Mouse (Mus musculus): ENCODE data around the gene Gm36245. TPM values are rescaled to one million over a fixed set of nuclear protein-coding genes. Genes with fewer than 3 reads are reported as not detected.
"Not testable (repeated sequence)": the region's sequence is repeated elsewhere in the genome, so short reads cannot be mapped to it uniquely, and the experiment has no call there.

The Gm36245 gene
- not detected in 2 replicates for polyA plus RNA-seq (2012; rRNA removed)

DNA sequence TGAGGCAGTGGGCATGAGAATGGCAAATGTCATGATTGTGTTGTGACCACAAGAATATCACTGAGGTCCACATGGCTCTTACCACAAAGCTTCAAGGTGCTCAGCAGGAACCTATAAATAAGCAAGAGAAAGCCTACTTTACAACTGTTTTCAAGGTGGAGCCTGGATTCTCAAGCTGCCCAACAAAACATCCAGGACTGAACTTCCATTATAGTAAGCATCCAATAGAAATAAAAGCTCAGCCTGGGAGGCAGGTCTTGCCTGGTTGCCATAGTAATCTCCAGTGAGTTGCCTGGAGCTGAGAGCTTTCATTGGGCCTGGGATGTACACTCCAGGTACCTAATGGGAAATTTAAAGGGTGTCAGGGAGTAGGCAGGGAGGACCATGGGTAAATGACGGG, at the start of gene Gm36245:
Gene Gm36245 (plus strand): TSS at position 301 of the 400 bp plus-strand sequence.
- DNase-seq (ENCODE audit: low spot score): no peak

DNA sequence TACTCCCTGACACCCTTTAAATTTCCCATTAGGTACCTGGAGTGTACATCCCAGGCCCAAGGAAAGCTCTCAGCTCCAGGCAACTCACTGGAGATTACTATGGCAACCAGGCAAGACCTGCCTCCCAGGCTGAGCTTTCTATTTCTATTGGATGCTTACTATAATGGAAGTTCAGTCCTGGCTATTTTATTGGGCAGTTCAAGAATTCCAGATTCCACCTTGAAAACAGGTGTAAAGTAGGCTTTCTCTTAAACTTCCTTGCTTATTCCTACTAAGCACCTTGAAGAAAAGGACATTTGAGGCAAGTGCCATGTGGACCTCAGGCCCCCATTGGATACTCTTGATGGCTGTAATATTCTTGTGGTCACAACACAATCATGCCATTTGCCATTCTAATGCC, 37.3 kb upstream of the Gm36245 start, which contains the start of gene 1700025B11Rik:
Gene 1700025B11Rik (minus strand): TSS at position 101 of the 400 bp plus-strand sequence.
- DNase-seq (ENCODE audit: low spot score): no peak

DNA sequence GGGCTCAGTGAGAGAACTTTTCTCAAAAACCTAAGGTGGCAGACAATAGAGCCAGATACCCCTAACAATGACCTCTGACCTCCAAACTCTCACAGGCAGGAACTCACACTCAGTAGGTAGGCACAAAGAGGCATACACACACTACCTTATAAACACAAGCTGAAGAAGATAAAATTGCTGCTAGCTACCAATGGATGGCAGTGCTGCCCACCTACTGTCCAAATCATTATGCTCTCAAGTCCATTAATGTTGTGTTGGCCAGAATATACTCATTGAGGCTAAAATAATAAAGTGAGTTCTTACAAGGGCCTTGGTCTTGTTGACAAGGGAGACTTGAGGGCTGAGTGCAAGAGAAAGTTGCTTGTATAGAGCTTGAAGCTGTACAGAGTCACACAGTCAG, 35.8 kb upstream of the Gm36245 start:
- DNase-seq (ENCODE audit: low spot score): no peak

DNA sequence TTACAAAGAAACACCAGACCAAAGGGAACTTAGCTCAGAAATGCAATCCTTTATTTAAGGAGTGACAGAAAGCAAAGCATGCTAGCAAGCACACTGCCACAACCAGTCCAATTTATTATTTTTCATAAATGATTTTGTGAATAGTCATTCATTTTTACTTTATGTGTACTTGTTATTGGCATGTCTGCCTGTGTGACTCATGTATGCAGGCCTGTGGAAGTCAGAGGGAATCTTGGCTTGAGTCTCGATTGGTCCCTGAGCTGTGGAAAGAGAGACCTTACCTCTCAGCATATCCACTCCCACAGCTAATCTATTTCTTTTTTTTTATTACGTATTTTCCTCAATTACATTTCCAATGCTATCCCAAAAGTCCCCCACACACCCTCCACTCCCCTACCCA, 20.3 kb upstream of the Gm36245 start:
- DNase-seq (ENCODE audit: low spot score): no peak

DNA sequence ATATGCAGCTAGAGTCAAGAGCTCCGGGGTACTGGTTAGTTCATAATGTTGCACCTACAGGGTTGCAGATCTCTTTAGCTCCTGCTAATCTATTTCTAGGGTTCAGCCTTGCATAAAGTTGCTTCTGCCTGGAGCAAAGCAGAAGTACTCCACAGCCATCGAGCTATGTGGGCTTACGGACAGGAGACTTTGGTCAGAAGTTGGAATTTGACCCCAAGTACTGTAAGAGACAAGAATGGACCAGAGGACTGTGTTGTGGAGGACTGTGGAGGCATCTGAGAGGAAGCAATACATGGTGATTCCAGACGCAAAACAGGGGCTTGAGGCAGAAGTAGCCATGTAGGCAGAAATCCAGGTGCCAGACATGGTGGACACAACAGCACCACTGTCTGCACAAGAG, 19.7 kb upstream of the Gm36245 start:
- DNase-seq (ENCODE audit: low spot score): no peak

DNA sequence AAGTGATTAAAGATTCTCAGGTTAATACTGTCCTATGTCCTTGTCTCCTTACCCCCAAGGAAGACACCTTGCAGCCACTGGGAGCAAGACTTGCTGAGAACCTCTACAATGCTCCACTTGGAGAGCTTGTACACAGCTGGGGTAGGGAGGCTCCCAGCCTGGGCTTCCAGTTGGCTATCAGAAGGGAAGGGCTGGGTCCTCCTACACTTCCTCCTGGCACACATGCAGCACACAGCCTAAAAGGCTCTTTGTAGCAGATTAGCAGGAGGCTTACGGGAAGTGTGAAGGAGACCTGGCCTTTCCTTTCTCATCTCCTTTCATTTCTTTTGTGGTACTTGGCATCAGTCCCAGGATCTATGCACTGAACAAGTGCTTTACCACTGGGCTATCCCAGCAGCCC, 17.4 kb upstream of the Gm36245 start:
- no peak for DNase-seq (ENCODE audit: low spot score)

DNA sequence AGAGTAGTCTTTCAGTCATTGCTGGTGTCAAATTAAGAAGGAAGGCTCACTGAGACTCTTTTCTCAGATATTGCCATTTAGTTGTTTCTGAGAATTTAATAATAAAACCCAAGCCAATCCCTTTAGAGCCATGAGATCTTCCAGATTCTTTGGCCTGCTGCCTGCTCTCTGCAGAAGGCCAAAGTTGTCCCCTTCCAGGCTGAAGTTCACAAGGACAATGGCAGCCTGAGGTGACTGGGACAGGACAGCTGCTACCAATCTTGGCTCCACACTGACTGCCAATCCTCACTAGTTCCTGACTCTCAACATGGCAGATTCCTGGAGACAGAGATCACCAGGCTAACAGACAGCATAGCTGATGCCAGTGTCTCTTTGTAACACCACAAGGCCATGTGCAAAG, 12.0 kb upstream of the Gm36245 start:
- DNase-seq (ENCODE audit: low spot score): no peak

DNA sequence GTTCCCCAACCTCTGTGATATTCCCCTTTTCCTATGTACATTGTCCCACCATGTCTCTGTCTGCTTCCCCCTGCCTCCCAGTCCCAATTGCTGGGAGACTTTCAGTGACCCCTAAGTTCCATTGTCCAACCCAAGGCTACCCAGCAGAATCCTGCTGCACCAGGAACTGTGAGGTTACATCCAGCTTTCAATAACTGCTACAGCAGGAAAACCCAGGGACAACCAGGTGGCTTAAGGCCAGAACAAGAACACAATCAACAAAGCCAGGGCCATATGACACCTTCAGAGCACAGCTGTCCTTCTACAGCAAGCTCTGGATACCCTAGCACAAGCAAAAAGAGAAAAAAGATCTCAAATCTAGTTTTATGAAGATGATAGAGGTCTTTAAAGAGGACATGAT, 10.1 kb upstream of the Gm36245 start:
- no peak for DNase-seq (ENCODE audit: low spot score)

DNA sequence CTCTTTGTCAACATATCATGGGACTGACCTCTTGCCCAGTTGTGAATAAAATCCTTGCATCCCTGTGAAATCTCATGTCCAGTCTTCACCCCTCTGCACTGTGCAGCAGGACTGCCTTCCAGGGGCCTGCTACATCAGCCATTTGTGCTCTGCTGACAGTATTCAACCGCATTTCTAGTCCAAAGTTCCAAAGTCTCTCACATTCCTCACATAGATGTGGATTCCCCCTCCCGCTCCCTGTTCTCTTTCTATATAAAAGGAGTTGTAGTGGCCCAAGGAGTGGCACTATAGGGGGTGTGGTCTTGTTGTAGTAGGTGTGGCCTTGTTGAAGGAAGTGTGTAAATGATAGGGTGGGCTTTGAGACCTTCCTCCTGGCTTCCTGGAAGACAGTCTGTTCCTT, 8.2 kb upstream of the Gm36245 start:
- no peak for DNase-seq (ENCODE audit: low spot score)

DNA sequence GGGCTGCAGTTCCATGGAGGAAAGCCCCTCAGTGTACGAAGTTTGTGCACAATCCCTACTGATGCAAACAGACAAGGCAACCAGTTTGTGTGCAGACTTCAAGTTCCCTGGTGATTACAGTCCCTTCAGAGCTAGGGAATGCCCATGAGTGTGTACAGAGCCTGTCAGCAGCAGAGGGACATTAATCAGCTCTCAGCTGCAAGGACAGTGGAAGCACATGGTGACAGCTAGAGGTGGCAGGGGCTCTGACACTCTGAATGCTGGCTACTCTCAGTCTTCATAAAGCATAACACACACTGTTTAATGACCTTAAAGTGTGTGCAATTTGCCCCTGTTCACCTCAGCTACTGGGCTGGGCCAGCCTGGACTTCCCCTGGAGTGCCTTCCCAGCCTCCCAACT, 5.5 kb upstream of the Gm36245 start:
- DNase-seq (ENCODE audit: low spot score): no peak

DNA sequence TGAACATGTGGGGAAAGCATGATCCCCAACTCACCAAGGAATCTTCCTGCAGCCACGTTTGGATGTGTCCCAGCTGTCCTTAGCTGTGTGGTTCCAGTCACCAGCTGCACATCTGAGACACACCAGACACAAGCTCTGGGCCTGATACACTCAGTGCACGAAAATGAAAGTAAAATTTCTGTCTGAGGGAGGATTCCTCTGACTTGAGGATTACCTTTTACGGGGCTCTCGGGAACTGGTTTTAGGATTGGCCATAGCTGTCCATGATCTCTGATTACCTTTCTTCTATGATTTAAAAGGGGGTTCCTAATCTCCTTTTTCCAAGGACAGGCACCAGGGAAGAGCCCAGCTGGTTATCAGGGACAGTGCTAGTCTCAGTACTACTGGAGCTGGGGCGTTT, 3.1 kb upstream of the Gm36245 start, which contains the start of gene Apol10b:
Gene Apol10b (minus strand): TSS at position 165 of the 400 bp plus-strand sequence.
- no peak for DNase-seq (ENCODE audit: low spot score)

DNA sequence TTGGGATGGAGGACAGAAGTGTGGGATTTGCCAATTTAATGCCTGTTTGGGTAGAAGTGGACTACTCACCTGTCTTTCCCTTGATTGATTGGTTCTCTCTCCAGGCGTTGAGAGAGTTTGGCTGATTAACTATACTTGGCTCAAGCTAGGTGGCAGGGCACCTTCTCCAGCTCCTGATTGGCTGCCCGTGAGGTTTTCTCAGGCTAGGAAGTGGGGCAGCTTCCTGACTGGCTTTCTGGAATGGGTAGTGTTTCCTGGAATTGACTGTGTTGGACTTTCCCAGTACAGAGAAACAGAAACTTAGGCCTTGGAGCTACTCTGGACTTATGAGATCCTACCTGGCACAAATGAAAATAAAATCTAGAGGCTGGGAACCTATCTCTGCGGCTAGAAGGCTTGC, 629 bp upstream of the Gm36245 start:
- DNase-seq (ENCODE audit: low spot score): no peak

DNA sequence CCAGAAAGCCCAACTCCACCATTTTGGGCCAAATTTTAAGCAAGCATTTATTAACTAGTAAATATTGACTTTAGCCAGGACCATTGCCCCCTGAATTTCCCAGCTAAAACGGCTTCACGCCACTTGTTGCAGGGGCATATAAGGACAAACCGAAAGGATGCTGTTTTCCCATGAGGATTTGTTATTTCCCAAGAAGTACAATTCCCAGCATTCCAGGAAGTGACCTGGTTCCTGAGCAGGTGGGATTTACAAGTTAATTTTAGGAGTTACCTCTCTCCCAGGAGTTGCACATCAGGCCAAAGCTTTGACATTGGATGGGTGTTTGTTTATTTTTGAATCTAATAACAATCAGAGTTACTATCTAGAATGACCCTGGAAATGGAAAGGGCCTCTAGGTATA, 7.0 kb downstream of the Gm36245 start:
- no peak for DNase-seq (ENCODE audit: low spot score)

DNA sequence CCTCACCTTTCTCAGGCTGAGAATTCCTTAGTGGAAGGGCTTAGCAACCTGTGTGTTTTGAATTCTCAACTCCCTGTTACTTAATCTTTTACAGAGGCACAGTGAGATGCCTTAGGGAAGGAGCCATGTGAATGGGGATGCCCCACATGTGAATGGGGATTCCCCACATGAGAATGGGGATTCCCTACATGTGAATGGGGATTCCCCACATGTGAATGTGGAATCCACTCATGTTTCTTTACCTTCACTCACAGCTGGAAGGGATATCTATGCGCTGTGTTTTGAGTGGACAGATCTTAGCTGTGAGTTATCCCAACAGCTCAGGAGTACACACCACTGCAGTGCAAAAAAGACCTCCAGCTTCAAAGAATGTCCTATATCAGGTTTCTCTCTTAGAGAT, 25.7 kb downstream of the Gm36245 start:
- DNase-seq (ENCODE audit: low spot score): no peak

DNA sequence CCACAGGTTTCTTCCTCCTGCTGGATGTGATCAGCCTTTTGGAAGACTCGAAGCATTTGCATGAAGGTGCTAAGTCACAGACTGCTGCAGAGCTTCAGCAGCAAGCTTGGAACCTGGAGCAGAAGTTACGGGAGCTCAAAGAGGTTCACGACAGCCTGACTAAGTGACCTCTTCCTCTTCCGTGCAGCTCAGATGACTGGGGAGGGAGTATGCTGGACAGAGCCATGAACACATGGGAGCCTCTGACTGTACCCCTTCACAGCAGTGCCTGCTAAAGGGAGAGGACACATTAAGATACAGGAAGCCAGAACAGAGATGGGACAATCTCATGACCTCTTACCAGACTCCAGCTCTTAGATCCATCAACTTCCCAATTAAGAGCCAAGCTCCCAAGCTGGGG, 27.4 kb downstream of the Gm36245 start:
- DNase-seq (ENCODE audit: low spot score): not testable (repeated sequence)

DNA sequence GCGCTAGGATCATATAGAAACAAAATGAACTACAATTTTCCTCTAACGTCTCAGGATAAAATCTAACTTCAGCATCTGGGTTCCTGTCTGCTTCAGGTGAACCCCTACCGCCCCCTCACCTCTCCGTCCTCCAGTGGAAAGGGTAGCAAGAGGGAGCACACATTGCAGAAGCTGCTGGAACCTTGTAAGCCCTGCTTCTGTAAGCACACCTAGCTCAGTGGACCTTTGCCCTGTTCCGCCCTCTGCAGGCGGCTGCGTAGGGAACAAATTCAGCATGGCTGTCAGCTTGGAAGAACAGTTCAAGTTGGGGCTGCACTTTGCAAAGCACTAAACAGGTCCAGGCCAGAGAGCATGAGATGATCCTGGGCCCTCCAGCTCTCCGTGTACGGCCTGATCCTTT, 29.6 kb downstream of the Gm36245 start:
- not testable (repeated sequence) for DNase-seq (ENCODE audit: low spot score)

DNA sequence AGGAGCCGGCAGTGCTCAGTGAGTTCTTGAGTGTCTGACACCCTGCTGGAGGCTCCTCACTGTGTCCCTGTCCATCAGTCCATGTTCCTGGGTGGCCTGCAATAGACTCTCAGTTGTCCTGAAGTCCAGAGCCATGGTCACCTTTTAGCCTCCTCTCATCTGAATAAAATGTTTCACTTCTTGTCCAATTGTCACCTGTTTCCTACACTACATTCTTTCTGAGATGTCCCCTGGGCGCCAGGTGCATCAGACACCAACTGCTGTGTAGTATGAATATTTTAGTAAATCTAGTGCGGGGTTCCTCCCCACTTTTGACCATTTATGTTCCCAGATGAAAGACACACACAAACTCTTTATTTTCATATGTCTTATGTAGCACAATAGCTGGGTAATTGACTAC, 30.8 kb downstream of the Gm36245 start:
- not testable (repeated sequence) for DNase-seq (ENCODE audit: low spot score)

DNA sequence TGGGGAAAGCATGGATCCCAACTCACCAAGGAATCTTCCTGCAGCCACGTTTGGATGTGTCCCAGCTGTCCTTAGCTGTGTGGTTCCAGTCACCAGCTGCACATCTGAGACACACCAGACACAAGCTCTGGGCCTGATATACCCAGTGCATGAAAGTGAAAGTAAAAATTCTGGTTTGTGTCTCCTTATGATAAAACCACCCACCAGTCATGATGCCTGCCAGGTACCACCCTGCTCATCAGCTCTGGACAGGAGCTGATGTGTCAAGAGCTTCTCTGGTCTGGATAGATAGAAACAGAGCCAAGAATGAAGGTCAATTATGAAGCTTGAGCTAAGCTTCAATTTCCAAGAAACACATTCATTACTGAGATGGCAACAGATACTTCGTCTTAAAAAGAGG, 44.1 kb downstream of the Gm36245 start, which contains the start of gene Apol11b:
Gene Apol11b (minus strand): TSS at position 111 of the 400 bp plus-strand sequence.
- not testable (repeated sequence) for DNase-seq (ENCODE audit: low spot score)

DNA sequence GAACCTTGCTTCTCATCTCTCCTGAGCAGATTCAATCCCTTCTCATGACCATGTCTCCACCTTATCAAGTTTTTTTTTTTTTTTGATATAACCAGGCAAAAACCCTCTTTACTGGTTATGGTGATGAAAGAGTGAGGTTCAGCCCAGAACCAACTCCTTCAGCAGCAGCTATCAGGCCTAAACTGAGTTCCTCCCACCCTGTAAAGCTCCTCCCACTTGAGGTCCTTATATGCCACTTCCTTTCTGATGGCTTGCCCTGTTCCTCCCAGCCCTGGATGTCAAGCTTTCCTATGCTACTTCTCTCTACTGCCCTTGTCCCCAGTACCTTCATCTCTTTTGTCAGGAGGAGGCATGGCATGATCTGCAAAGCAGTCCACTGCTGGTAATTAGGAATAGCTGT, 52.1 kb downstream of the Gm36245 start:
- not testable (repeated sequence) for DNase-seq (ENCODE audit: low spot score)

Other genes with a start within 250 kb of the Gm36245 start
- 1.8 and 2.8 TPM in 2 replicates for gene Apol7a, start 200.1 kb upstream of the Gm36245 start, polyA plus RNA-seq (2012; rRNA removed)
- 3.4 and 3.9 TPM in 2 replicates for gene Apol9a, start 188.1 kb upstream of the Gm36245 start, polyA plus RNA-seq (2012; rRNA removed)
- 0.03 and 0.04 TPM in 2 replicates for gene Apol7b, start 151.8 kb upstream of the Gm36245 start, polyA plus RNA-seq (2012; rRNA removed)
- not detected in 2 replicates for gene Apol10a, start 122.2 kb upstream of the Gm36245 start, polyA plus RNA-seq (2012; rRNA removed)
- gene Apol11a, start 91.0 kb upstream of the Gm36245 start, polyA plus RNA-seq (2012; rRNA removed): not detected in 2 replicates
- gene Apol7c, start 65.9 kb upstream of the Gm36245 start, polyA plus RNA-seq (2012; rRNA removed): 1.3 and 1.8 TPM in 2 replicates
- not detected in 2 replicates for gene 1700025B11Rik, start 37.4 kb upstream of the Gm36245 start, polyA plus RNA-seq (2012; rRNA removed)
- gene Apol10b, start 3.1 kb upstream of the Gm36245 start, polyA plus RNA-seq (2012; rRNA removed): 4.9 and 6.4 TPM in 2 replicates
- gene Apol11b, start 44.0 kb downstream of the Gm36245 start, polyA plus RNA-seq (2012; rRNA removed): 0.06 and 0.10 TPM in 2 replicates
- gene Apol7e, start 99.6 kb downstream of the Gm36245 start, polyA plus RNA-seq (2012; rRNA removed): 0.41 and 0.66 TPM in 2 replicates
- 4.6 and 5.5 TPM in 2 replicates for gene Apol9b, start 129.8 kb downstream of the Gm36245 start, polyA plus RNA-seq (2012; rRNA removed)
- 0.29 and 0.72 TPM in 2 replicates for gene Apol8, start 157.7 kb downstream of the Gm36245 start, polyA plus RNA-seq (2012; rRNA removed)
- 95.0 and 151 TPM in 2 replicates for gene Myh9, start 242.9 kb downstream of the Gm36245 start, polyA plus RNA-seq (2012; rRNA removed)

All from urinary bladder, adult 2 months (tissue).